Mouse (Mus musculus) R1 (cell line): ENCODE measurements around the gene Fsip1.
"Not testable (repeated sequence)": the region's sequence is repeated elsewhere in the genome, so short reads cannot be mapped to it uniquely, and the experiment has no call there.

ENCODE experiments used
- DNase-seq: peaks from one replicate; pipeline ENCODE4 v3.0.0-alpha.2; 2018; ENCODE audit warnings: low read depth, low spot score

Fsip1 gene

DNA sequence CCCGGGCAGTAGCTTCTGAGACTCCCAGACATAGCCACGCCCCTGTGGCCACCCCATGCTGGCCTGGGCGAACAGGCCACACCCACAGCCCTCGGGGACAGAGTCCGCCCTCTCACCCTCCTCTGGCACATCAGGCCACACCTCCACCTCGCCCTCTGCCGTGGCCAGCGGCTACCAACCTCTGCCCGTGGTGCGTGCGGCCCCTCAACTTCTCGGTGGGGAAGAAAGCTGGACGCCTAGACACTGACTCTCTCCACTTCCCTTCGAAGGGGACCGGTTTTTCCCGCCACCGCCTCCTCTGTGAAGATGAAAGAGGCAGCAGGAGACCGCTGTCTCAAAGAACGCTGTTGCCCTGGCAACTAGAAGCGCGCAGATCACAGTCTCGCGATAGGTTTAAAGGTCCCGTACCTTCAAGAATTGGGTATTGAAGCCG is at the start of gene Fsip1:
Gene Fsip1 (minus strand): TSS at position 346 of the 433 bp plus-strand sequence.
- DNase-seq = peak; percentile 97

DNA sequence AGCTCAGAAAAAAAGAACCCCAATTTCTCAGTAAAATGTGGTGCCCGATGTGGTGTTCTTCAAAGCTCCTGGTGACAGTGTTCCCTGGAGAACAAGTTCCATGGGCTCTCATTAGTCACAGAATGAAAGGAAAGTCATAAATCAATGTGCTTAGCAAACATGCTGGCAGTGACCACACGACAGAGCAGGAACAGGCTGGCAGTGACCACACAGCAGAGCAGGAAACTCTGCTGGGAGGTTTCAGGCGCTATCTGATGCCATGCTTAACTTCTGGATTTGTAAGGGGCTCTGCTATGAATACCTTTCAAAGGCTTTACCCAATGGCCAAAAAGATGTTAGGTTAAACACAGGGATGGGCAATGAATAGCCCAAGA is 49.7 kb upstream of the Fsip1 start:
- no peak for DNase-seq

DNA sequence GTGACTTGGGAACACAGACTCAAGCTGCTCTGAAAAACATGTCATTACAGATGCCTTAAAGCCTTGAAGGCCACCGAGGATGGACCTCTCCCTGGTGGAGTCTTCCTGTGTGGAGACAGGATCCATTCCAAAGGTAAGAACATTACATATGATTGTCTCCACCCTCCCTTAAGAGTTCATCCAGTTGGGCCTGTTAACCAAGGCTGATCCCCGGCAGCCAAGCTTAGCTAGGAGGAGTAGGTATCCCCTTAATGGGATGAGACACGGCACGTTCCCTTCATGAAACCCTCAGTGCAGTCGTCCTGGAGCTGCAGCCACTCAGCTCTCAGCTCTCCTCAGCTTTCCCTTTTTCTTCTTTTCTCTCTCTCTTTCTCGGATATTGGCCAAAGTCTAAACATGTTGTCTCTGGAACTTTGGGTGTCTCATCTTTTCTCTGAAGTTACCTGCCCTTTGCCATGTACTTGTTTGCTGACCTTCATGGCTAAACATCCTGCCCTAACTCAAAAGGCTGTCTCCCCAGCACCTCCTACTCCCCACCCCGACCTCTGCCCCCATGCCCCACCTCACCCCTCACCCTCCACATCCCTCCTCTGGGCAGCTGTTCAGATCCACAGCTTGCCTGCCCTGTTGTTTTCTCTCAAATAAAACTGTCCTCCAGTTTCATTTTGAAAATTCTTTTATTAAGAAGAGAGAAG is 49.2 kb upstream of the Fsip1 start:
- no peak for DNase-seq

DNA sequence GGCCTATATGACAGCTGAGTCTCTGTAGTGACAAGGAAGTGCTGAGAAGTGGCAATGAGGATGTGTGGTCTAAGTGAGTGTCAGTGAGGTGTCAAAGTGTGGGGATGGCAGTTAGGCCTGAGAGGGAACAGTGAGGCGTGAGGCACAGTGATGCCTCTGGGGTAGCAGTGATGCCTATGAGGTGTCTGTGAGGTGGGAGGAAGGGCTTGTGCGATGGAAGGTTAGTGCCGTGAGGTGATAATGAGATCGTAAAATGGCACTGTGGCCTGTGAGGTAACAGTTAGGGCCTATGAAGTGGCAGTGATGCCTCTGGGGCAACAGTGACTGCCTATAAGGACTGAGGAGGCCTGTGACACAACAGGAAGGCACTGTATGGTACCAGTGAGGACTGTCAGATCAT is 46.7 kb upstream of the Fsip1 start:
- no peak for DNase-seq

DNA sequence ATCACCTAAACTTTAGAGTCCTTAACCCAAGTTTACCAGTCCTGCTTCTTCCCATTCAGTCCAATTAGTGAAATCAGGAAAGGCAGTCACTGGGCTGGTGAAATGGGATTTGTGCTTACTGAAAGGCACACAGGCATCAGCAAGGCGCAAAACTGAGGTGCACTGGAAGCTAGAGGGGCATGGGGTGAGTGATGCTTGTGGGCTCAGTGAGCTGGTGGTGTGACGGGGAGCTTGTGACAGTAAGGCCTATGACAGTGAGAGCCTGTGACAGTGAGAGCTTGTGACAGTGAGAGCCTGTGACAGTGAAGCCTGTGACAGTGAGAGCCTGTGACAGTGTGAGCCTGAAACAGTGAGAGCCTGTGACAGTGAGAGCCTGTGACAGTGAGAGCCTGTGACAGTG is 44.9 kb upstream of the Fsip1 start:
- DNase-seq = no peak

DNA sequence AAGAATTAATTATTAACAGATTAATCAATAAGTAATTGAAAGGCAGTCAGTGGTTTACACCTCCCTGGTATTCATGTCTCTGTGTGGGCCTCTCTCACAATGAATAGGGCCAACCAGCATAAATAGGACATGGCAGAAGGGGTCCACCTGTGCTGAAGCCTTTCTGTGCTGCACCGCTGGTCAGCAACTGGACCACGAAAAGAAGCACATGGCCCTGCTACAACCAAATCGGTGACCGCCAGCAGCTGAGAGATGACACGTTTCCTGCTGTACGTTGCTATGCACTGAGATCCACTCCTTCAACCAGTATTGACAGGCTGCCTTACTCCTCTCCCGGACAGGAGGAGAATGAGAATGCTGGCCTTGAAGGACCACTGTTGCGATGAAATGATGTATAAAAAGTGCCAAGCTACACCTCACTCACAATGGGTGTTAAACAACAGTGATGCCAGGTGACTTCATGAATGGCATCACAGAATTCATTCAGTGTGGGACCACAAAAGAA is 44.3 kb upstream of the Fsip1 start:
- no peak for DNase-seq

DNA sequence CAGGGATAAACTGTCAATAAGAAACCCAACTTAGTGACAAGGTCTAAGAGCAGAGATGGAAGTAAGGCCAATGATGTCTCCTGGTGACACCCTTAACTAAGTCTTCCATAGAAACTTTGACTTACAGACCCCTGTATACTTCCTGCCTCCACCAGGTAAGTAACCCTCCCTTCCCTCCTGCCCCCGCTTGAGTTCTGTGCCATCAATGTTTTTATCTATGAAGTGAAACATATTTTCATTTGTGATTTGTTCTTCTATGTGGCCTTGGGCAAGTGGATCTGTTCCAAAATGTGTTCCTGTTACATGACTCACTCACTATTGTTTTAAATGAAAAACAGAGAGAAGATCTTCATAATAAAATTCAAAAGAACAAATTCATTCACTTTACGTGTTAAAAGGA is 43.2 kb upstream of the Fsip1 start:
- no peak for DNase-seq

DNA sequence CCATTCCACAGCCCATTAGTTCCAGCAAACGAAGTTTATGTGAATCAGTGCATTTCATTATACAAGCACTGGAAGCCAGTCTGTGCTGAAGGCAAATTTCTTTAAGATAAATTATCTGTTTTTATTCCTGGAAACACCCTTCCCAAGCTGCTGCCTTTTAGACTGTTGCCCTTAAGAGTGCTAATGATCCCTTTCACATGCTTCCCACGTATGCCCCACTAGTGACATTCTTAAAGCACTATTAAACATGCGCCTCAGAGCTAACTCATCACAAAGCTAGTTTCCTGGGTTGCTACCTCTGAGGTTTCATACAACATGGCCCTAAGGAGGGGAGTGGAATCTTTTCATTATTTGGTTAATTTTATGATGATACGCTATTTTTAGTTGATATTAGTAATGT is 41.8 kb upstream of the Fsip1 start:
- no peak for DNase-seq

DNA sequence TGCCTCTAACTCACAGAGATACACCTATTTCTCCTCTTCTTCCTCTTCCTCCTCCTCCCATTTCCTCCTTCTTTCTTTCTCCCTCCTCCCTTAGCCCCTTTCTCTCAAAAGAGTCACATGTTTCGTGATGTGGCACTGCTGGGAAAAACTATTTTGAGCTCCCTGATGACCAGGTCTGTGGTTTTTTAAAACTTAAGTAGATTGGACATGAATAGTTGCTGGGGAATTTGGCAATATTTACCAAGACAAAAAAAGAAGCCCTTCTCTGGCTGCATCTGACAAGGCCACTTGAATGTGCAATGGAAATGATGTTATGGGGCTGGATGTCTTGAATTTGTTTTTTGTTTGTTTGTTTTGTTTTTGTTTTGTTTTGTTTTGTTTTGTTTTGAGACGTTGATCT is 41.2 kb upstream of the Fsip1 start:
- DNase-seq = no peak

DNA sequence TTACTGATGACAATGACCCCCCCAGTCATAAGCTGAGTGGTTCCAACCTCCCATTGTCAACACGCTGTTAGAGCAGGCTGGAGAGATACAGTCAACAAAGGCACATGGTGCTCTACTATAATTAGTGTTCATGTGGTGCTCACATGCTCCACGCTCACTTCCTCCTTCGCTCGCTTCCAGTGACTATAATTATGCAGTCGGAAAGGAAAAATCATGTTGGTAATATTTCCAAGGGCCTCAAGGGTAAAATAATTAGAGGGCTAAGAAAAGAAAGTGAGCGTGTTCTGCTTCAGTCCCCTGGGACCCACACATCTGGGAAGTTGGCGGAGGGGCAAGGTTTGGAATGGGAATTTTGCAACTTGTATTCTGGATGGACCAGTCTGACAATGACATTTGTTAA is 38.7 kb upstream of the Fsip1 start:
- no peak for DNase-seq

DNA sequence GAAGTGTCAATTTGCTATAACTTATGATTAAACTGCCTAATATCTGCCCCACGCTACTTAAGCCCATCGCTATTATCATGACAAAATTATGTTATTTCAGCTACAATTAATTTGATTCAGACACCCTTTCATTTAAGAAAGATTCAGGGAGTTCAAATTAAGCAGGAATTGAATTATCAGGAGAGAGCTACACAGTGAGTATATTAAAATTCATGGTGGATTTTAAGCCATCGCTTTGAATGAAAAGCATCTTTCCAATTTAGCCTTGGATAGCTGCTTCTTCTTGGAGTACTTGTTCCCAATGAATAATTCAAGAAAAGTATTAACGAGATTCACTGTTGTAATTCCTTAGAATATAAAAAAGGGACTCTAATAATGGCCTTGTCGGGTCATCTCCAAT is 36.8 kb upstream of the Fsip1 start:
- DNase-seq = no peak

DNA sequence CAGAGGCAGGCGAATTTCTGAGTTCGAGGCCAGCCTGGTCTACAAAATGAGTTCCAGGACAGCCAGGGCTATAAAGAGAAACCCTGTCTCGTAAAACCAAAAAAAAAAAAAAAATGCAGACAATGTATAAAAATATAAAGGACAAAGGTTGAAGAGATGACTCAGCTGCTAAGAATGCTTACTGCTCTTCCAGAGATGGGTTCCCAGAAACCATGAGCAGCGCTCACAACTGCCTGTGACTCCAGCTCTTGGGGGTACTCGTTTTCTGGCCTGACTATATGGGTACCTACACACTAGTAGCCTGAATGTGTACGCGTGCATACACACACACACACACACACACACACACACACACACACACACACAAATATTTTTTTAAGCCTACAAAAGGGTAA is 32.3 kb upstream of the Fsip1 start:
- DNase-seq = not testable (repeated sequence)

DNA sequence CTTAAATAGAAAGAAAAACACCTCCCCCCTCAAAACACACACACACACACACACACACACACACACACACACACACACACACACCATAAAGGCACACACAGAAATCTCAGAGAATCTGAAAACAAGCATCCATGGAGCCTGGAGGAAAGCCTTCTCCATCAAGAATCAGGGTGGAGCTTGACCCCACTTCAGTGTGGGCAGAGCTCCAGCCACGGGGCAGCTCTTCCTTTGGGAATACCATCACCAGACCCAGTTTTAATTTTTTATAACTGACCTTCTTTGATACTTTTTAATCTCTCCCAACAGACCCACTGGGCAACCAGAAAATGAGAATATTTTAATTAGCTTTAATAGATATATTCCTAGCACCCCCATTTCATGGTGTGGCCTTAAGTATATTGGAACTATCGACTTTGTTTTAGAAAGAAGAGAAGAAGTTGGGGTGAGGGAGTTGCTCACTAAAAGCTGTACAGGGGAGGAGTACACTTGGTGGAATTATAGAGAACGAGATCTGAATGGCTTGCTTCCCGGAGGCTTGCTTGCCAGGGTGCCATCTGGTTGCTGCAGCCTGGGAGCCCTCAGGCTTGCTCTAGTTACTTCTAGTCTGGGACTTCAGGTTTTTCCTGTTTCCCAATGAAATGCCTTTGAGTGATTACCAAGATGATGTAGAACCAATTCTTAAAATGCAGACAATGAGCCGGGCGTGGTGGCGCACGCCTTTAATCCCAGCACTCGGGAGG is 31.7 kb upstream of the Fsip1 start:
- peak; percentile 21 for DNase-seq

DNA sequence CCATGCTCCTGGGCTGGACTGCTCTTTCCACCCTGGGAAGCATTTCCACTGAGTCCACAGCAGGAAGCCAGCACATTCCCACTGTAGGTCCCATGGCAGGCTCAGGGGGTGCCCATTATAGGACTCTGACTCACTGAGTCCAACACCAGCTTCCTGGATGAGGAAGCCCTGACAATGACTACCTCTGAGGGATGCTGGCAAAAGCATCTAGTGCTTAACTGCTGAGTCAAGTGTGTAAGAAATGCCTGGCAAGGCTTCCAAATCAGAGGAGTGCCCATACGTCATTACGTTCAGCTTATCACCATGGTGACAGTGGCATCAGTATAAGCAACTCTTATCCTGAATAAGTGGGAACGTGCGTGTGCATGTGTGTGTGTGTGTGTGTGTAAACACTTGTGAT is 30.9 kb upstream of the Fsip1 start:
- no peak for DNase-seq

DNA sequence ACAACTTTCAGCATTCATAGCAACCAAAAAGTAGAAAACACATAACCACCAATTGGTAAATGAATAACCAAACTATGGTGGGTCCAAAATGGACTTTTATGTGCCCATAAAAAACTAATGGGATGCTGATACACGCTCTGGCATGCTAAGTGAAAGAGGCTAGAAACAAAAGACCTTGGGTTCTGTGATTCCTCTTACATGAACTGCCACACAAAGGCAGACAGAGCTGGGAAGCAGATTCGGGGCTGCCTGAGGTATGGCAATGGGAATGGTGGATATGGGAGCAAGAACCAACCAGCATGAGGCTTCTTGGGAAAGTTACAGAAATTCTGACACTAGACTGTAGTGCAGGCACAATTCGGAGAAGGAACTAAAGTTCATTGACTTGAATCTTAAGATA is 25.7 kb upstream of the Fsip1 start:
- no peak for DNase-seq

DNA sequence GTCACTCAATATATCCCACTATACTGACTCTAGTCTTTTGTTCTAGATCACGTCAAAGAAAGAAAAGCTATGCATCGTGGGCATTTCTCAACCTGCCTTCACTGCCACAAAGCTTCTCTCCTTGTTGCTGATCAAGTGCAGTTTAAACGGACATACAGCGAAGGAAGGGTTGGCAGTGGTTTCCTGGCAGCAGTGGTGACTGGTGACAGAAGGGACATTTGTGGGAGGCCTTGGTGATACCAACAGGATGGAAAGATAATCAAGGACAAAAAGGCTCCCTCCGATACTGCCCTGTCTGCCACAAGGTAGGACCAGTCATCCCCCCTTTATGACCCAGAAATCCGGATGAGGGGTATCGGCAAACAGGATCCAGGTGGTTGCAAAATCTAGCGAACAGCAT is 21.5 kb upstream of the Fsip1 start:
- DNase-seq = no peak

DNA sequence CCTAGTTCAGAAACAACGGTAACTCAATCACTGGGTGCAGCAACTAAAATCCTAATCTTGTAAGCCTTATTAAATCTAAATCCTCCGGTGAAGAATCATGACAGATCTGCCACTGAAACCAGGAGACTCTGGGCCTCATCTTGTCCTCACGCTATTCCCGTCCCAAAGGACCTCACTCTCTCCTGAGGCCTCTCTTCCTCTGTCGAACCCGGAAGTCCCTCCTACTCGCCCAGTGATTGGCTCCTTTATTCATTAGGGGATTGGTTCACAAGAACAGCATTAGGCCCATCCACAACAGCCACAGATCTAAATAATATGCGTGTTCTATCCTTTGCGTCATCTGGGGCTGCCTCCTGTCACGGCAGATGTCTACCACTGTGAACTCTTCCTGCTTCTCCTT is 14.8 kb upstream of the Fsip1 start:
- peak; percentile 84 for DNase-seq

DNA sequence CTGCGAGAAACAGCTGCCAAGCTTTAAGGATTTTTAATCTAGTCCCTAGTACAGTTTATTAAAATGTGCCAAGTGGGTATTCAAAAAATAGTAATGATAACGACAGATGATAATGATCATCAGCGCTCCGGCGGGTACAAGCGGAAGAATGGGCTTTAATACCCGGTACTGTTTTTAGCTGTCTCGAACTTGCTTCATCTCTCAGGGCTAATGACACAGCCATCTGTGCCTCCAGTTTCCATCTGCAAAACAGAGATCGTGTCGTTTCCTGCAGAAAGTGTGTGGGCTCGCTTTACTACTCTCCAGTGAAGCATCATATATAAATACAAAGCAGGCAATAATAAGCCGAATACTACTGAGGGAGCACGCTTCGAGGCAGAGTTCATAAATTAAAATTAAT is 13.4 kb upstream of the Fsip1 start:
- no peak for DNase-seq

DNA sequence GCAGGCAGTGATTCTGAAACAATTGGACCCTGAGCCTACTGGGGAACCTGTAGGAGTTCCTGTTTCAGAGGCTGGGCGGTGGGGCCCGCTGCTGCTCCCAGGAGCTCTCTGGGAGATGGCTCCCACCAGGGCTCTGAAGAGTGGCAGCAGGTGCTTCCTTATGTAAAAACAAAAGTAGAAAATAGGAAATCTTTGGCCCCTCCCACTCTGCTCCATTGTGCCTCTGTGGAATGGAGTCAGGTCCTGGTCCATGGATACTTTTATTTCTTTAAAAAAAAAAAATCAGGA is 7.1 kb upstream of the Fsip1 start:
- no peak for DNase-seq

DNA sequence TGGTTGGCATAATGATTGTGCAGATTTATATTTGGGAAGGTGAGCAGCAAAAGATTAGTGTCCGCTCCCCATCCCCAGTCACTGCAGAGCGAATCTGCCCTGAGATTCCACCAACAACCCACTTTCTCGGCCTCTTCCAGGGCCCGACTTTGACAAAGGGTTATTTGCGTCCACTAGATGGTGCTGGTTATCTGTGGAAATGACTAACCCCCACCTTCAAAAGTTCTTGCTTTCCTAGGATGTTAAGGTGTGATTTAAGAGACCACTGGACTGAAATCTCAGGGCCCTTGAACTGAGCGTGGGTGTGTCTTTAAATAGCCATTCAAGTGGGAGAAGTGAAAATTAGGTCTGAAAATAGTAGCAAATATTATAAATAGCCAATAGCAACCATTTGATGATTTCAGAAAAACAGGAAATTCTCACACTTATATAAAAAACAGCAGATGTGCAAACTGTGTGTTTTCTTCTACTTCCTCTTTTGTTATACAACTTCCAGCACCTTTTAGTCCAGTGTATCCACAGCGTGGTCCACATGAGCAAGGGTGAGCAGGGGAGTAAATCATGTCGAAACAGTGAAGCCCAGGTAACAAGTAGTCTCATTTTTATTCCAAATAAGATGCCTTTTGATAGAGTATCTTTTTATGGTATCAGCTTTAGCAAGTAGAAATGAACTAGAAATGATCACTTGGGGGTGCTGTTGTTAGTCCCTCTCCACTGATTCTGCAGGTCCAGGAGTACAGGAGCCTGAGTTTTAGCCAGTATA is 6.6 kb upstream of the Fsip1 start:
- DNase-seq = peak; percentile 64

DNA sequence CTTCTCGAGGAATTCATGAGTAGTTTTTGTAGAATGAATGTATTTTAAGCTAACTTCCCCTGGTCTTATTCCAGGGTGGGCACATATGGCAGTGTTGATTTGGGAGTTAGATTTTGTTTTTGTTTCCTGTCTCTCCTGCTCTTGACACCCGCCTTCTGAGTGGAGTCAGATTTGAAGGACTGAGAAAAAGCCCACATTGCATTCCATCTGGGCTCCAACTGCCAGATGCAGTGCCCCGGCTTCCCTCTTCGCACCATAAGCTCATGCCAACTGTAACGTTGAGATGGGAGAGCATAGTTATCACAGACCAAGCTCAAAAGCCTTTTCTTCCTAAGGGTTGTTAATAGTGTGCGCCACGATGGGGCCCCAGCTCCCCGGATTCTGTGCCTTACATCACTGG is 5.9 kb upstream of the Fsip1 start:
- no peak for DNase-seq

DNA sequence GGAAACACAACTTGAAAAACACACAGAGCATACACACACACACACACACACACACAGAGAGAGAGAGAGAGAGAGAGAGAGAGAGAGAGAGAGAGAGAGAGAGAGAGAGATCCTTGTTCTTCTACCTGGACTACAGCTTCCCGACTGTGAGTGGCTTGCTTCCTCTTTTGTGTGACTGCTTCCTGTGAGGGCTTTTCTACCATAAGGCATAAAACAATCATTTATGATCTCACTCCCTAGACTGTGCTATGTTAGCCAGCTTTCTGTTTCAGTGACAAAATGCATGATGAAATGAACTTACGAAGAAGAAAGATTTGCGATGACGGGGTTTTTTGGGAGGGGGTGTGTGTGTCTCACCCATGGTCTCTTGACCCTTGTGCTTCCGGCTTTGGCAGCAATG is 3.0 kb upstream of the Fsip1 start:
- DNase-seq = no peak

DNA sequence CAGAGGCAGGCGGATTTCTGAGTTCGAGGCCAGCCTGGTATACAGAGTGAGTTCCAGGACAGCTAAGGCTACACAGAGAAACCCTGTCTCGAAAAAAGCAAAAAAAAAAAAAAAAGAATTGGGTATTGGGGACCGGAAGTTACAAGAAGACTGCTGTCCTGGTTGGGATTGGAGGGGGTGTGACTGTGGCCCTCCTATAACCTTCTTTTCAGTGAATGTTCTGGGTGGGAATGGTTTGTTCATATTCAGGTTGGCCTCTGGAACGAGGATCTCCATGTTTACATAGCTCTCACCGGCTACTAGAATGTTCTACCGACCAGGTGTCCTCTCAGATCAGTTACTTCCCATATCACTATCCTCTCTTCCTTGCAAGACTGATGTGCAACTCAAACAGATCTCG is 328 bp upstream of the Fsip1 start:
- peak; percentile 76 for DNase-seq
